Mouse (Mus musculus): ENCODE data around the gene Efcab9. TPM values are rescaled to one million over a fixed set of nuclear protein-coding genes. Genes with fewer than 3 reads are reported as not detected.

Gene Efcab9
- polyA plus RNA-seq, 1 experiment from 2014 or later, result 0.77 TPM

- Histone ChIP-seq H3K9ac (ENCODE audit: low read depth, low read length) (no peak overlapping the region), H3K4me2 (ENCODE audit: low read depth, low read length) (no peak overlapping the region), H3K4me3 (ENCODE audit: low read length) (no peak overlapping the region), H3K9me3 (ENCODE audit: control insufficient read depth, low read length) (no peaks in the 10 kb centered on the region), H3K4me1 (ENCODE audit: control insufficient read depth, insufficient read depth, low read length) (peaks cover 37% of the 10 kb centered on the region), H3K27me3 (replicated peaks; ENCODE audit: control insufficient read depth, insufficient read depth, low read length) (no peaks in the 10 kb centered on the region), H3K36me3 (ENCODE audit: control insufficient read depth, insufficient read depth, low read length) (no peaks in the 10 kb centered on the region), H3K27ac (ENCODE audit: low read length) (no peak overlapping the region)
- no peak for ATAC-seq
- WGBS, result 59% methylated on average over 4 of the region's 4 CpGs
These were observed 18.2 kb upstream of the Efcab9 start for GRCm38 (mm10) chr11:32550102-32550501.

GRCm38 (mm10) chr11:32549236-32549635, 17.4 kb upstream of the Efcab9 start:
- no peaks in the 10 kb centered on the region for H3K9me3 ChIP-seq (ENCODE audit: control insufficient read depth, low read length)
- H3K9ac ChIP-seq (ENCODE audit: low read depth, low read length), result no peak overlapping the region
- ATAC-seq, result no peak
- peaks cover 30% of the 10 kb centered on the region for H3K4me1 ChIP-seq (ENCODE audit: control insufficient read depth, insufficient read depth, low read length)
- no peaks in the 10 kb centered on the region for H3K36me3 ChIP-seq (ENCODE audit: control insufficient read depth, insufficient read depth, low read length)
- 68% methylated on average over 6 of the region's 6 CpGs for WGBS
- no peak overlapping the region for H3K4me3 ChIP-seq (ENCODE audit: low read length)
- no peaks in the 10 kb centered on the region for H3K27me3 ChIP-seq (replicated peaks; ENCODE audit: control insufficient read depth, insufficient read depth, low read length)
- H3K27ac ChIP-seq (ENCODE audit: low read length), result no peak overlapping the region
- no peak overlapping the region for H3K4me2 ChIP-seq (ENCODE audit: low read depth, low read length)

- Histone ChIP-seq H3K9me3 (ENCODE audit: control insufficient read depth, low read length) (no peaks in the 10 kb centered on the region), H3K9ac (ENCODE audit: low read depth, low read length) (no peak overlapping the region), H3K36me3 (ENCODE audit: control insufficient read depth, insufficient read depth, low read length) (no peaks in the 10 kb centered on the region), H3K4me2 (ENCODE audit: low read depth, low read length) (no peak overlapping the region), H3K4me1 (ENCODE audit: control insufficient read depth, insufficient read depth, low read length) (peaks cover 22% of the 10 kb centered on the region), H3K27ac (ENCODE audit: low read length) (no peak overlapping the region), H3K4me3 (ENCODE audit: low read length) (no peak overlapping the region), H3K27me3 (replicated peaks; ENCODE audit: control insufficient read depth, insufficient read depth, low read length) (no peaks in the 10 kb centered on the region)
- 83% methylated on average over 4 of the region's 4 CpGs for WGBS
- ATAC-seq, result no peak
These were observed 16.4 kb upstream of the Efcab9 start for GRCm38 (mm10) chr11:32548240-32548639.

- 70% methylated on average over 10 of the region's 10 CpGs for WGBS
- no peak overlapping the region for H3K4me3 ChIP-seq (ENCODE audit: low read length)
- no peak overlapping the region for H3K27ac ChIP-seq (ENCODE audit: low read length)
- H3K4me2 ChIP-seq (ENCODE audit: low read depth, low read length), result no peak overlapping the region
- no peaks in the 10 kb centered on the region for H3K27me3 ChIP-seq (replicated peaks; ENCODE audit: control insufficient read depth, insufficient read depth, low read length)
- no peaks in the 10 kb centered on the region for H3K9me3 ChIP-seq (ENCODE audit: control insufficient read depth, low read length)
- no peaks in the 10 kb centered on the region for H3K36me3 ChIP-seq (ENCODE audit: control insufficient read depth, insufficient read depth, low read length)
- H3K9ac ChIP-seq (ENCODE audit: low read depth, low read length), result no peak overlapping the region
- ATAC-seq, result no peak
- H3K4me1 ChIP-seq (ENCODE audit: control insufficient read depth, insufficient read depth, low read length), result peaks cover 16% of the 10 kb centered on the region
These were observed 15.6 kb upstream of the Efcab9 start for GRCm38 (mm10) chr11:32547391-32547947.

GRCm38 (mm10) chr11:32546483-32546882, 14.6 kb upstream of the Efcab9 start:
- Histone ChIP-seq H3K4me3 (ENCODE audit: low read length) (no peak overlapping the region), H3K4me1 (ENCODE audit: control insufficient read depth, insufficient read depth, low read length) (peaks cover 6% of the 10 kb centered on the region; the same call in 1 of the 2 replicates), H3K9ac (ENCODE audit: low read depth, low read length) (no peak overlapping the region), H3K36me3 (ENCODE audit: control insufficient read depth, insufficient read depth, low read length) (no peaks in the 10 kb centered on the region), H3K4me2 (ENCODE audit: low read depth, low read length) (no peak overlapping the region), H3K27ac (ENCODE audit: low read length) (no peak overlapping the region), H3K27me3 (replicated peaks; ENCODE audit: control insufficient read depth, insufficient read depth, low read length) (no peaks in the 10 kb centered on the region), H3K9me3 (ENCODE audit: control insufficient read depth, low read length) (no peaks in the 10 kb centered on the region)
- ATAC-seq, result no peak
- WGBS, result 75% methylated on average over 5 of the region's 5 CpGs

- Histone ChIP-seq H3K4me2 (ENCODE audit: low read depth, low read length) (no peak overlapping the region), H3K27ac (ENCODE audit: low read length) (no peak overlapping the region), H3K27me3 (replicated peaks; ENCODE audit: control insufficient read depth, insufficient read depth, low read length) (no peaks in the 10 kb centered on the region), H3K36me3 (ENCODE audit: control insufficient read depth, insufficient read depth, low read length) (no peaks in the 10 kb centered on the region), H3K9me3 (ENCODE audit: control insufficient read depth, low read length) (no peaks in the 10 kb centered on the region), H3K4me3 (ENCODE audit: low read length) (no peak overlapping the region), H3K4me1 (ENCODE audit: control insufficient read depth, insufficient read depth, low read length) (peaks cover 2% of the 10 kb centered on the region; the same call in 1 of the 2 replicates), H3K9ac (ENCODE audit: low read depth, low read length) (no peak overlapping the region)
- WGBS, result 80% methylated on average over 12 of the region's 12 CpGs
- ATAC-seq, result no peak
These were observed 13.7 kb upstream of the Efcab9 start for GRCm38 (mm10) chr11:32545605-32546004.

GRCm38 (mm10) chr11:32544497-32544896, 12.6 kb upstream of the Efcab9 start:
- Histone ChIP-seq H3K9ac (ENCODE audit: low read depth, low read length) (no peak overlapping the region), H3K4me3 (ENCODE audit: low read length) (no peak overlapping the region), H3K4me1 (ENCODE audit: control insufficient read depth, insufficient read depth, low read length) (peaks cover 6% of the 10 kb centered on the region; the same call in 1 of the 2 replicates), H3K9me3 (ENCODE audit: control insufficient read depth, low read length) (no peaks in the 10 kb centered on the region), H3K27ac (ENCODE audit: low read length) (no peak overlapping the region), H3K4me2 (ENCODE audit: low read depth, low read length) (no peak overlapping the region), H3K27me3 (replicated peaks; ENCODE audit: control insufficient read depth, insufficient read depth, low read length) (no peaks in the 10 kb centered on the region), H3K36me3 (ENCODE audit: control insufficient read depth, insufficient read depth, low read length) (no peaks in the 10 kb centered on the region)
- no peak for ATAC-seq
- WGBS, result 81% methylated on average over 5 of the region's 5 CpGs

GRCm38 (mm10) chr11:32544041-32544440, 12.2 kb upstream of the Efcab9 start:
- no peak overlapping the region for H3K9ac ChIP-seq (ENCODE audit: low read depth, low read length)
- no peak overlapping the region for H3K4me3 ChIP-seq (ENCODE audit: low read length)
- WGBS, result 74% methylated on average over 6 of the region's 6 CpGs
- H3K36me3 ChIP-seq (ENCODE audit: control insufficient read depth, insufficient read depth, low read length), result no peaks in the 10 kb centered on the region
- H3K4me2 ChIP-seq (ENCODE audit: low read depth, low read length), result no peak overlapping the region
- no peaks in the 10 kb centered on the region for H3K27me3 ChIP-seq (replicated peaks; ENCODE audit: control insufficient read depth, insufficient read depth, low read length)
- no peak overlapping the region for H3K27ac ChIP-seq (ENCODE audit: low read length)
- peaks cover 9% of the 10 kb centered on the region; the same call in 1 of the 2 replicates for H3K4me1 ChIP-seq (ENCODE audit: control insufficient read depth, insufficient read depth, low read length)
- no peak for ATAC-seq
- H3K9me3 ChIP-seq (ENCODE audit: control insufficient read depth, low read length), result no peaks in the 10 kb centered on the region

- H3K4me1 ChIP-seq (ENCODE audit: control insufficient read depth, insufficient read depth, low read length), result peaks cover 15% of the 10 kb centered on the region; the same call in 1 of the 2 replicates
- H3K4me3 ChIP-seq (ENCODE audit: low read length), result no peak overlapping the region
- WGBS, result 42% methylated on average over 3 of the region's 3 CpGs
- peak; percentile 62; the same call in 1 of the 2 replicates for ATAC-seq
- H3K36me3 ChIP-seq (ENCODE audit: control insufficient read depth, insufficient read depth, low read length), result no peaks in the 10 kb centered on the region
- no peak overlapping the region for H3K4me2 ChIP-seq (ENCODE audit: low read depth, low read length)
- peak overlapping the region; percentile 49; the same call in 1 of the 2 replicates for H3K27ac ChIP-seq (ENCODE audit: low read length)
- no peak overlapping the region for H3K9ac ChIP-seq (ENCODE audit: low read depth, low read length)
- no peaks in the 10 kb centered on the region for H3K27me3 ChIP-seq (replicated peaks; ENCODE audit: control insufficient read depth, insufficient read depth, low read length)
- no peaks in the 10 kb centered on the region for H3K9me3 ChIP-seq (ENCODE audit: control insufficient read depth, low read length)
These were observed 11.0 kb upstream of the Efcab9 start for GRCm38 (mm10) chr11:32542687-32543411.
